Mouse (Mus musculus) adrenal gland, postnatal 36 days (tissue): ENCODE data around the gene Upk2. TPM values are rescaled to one million over a fixed set of nuclear protein-coding genes. Genes with fewer than 3 reads are reported as not detected.

Source experiments
- DNase-seq, 2 experiments: peaks; one replicate each; pipeline ENCODE4 v3.0.0; 2021; ENCODE audit warnings: mixed read lengths in 1 of 2
- total RNA-seq, 2 experiments: library from RNA; stranded (reverse); gene quantifications; 2 replicates each; pipeline ENCODE4 v1.2.3; 2021

Upk2 gene
- total RNA-seq, 2 experiments from 2014 or later = not detected

- DNase-seq = peak; percentile 69 to 85
Observed at GRCm38 (mm10) chr9:44488855-44489381, 34.1 kb upstream of the Upk2 start.

- peak in 1 of 2 experiments; percentile 67 for DNase-seq
Observed at GRCm38 (mm10) chr9:44488416-44488815, 33.6 kb upstream of the Upk2 start.

- DNase-seq = peak; percentile 89 to 92
Observed at GRCm38 (mm10) chr9:44487441-44487840, 32.7 kb upstream of the Upk2 start.

- DNase-seq = peak; percentile 63 to 78
Observed at GRCm38 (mm10) chr9:44486741-44487421, 32.1 kb upstream of the Upk2 start.

- DNase-seq = peak; percentile 73 to 88
Observed at GRCm38 (mm10) chr9:44486335-44486734, 31.6 kb upstream of the Upk2 start.

GRCm38 (mm10) chr9:44485516-44486161 lies 30.9 kb upstream of the Upk2 start:
- peak in 1 of 2 experiments; percentile 68 for DNase-seq

GRCm38 (mm10) chr9:44485105-44485515 lies 30.3 kb upstream of the Upk2 start:
- no peak for DNase-seq

GRCm38 (mm10) chr9:44484311-44485104 lies 29.7 kb upstream of the Upk2 start:
- no peak for DNase-seq

GRCm38 (mm10) chr9:44483510-44484044 lies 28.8 kb upstream of the Upk2 start:
- DNase-seq = peak; percentile 69 to 82

- no peak for DNase-seq
Observed at GRCm38 (mm10) chr9:44483041-44483509, 28.3 kb upstream of the Upk2 start.

GRCm38 (mm10) chr9:44482552-44482951 lies 27.8 kb upstream of the Upk2 start, which contains the start of gene Bcl9l:
Gene Bcl9l (plus strand): TSS chr9:44482825.
- peak; percentile 94 to 96 for DNase-seq

GRCm38 (mm10) chr9:44482112-44482511 lies 27.3 kb upstream of the Upk2 start:
- no peak for DNase-seq

GRCm38 (mm10) chr9:44479628-44480428 lies 25.1 kb upstream of the Upk2 start:
- DNase-seq = peak; percentile 91

GRCm38 (mm10) chr9:44478959-44479605 lies 24.3 kb upstream of the Upk2 start:
- DNase-seq = peak; percentile 84 to 88

- peak; percentile 43 to 67 for DNase-seq
Observed at GRCm38 (mm10) chr9:44478229-44478921, 23.6 kb upstream of the Upk2 start.

- peak in 1 of 2 experiments; percentile 54 for DNase-seq
Observed at GRCm38 (mm10) chr9:44477339-44478228, 22.8 kb upstream of the Upk2 start.

- no peak for DNase-seq
Observed at GRCm38 (mm10) chr9:44475936-44476335, 21.2 kb upstream of the Upk2 start.

GRCm38 (mm10) chr9:44474327-44474726 lies 19.6 kb upstream of the Upk2 start:
- DNase-seq = no peak

GRCm38 (mm10) chr9:44473184-44473583 lies 18.4 kb upstream of the Upk2 start:
- DNase-seq = no peak
